Mouse (Mus musculus) midbrain, embryonic 11.5 days (tissue): Measurements from ENCODE around the gene Zfp784. TPM values are rescaled to one million over a fixed set of nuclear protein-coding genes. Genes with fewer than 3 reads are reported as not detected.

ENCODE experiments used
- ATAC-seq: fragments of 200-750 bp; cut with Nextera tagmentation; 2 replicates; pipeline ENCODE4 v1.8.0; 2017; ENCODE audit warnings: moderate TSS enrichment, moderate library complexity; ENCODE audit not compliant: low FRiP score
- DNase-seq: peaks from one replicate; pipeline ENCODE4 v3.0.0; 2015; ENCODE audit warnings: low spot score; ENCODE audit errors: missing footprints
- H3K27ac ChIP-seq: fragments of 300-500 bp; sonication (generic); 2 replicates; pipeline ENCODE4 v1.5.1; 2014; ENCODE audit warnings: low read depth, low read length
- H3K27me3 ChIP-seq: fragments of 300-500 bp; sonication (generic); 2 replicates; pipeline ENCODE4 v1.6.1; 2014; ENCODE audit warnings: mild to moderate bottlenecking, low read length, moderate library complexity, mixed read lengths; ENCODE audit not compliant: control insufficient read depth, insufficient read depth
- H3K36me3 ChIP-seq: fragments of 300-500 bp; sonication (generic); 2 replicates; pipeline ENCODE4 v1.6.1; 2014; ENCODE audit warnings: mild to moderate bottlenecking, low read length, moderate library complexity, mixed read lengths; ENCODE audit not compliant: control insufficient read depth, insufficient read depth
- H3K4me1 ChIP-seq: fragments of 300-500 bp; sonication (generic); 2 replicates; pipeline ENCODE4 v1.6.1; 2014; ENCODE audit warnings: low read length; ENCODE audit not compliant: control insufficient read depth, insufficient read depth
- H3K4me2 ChIP-seq: fragments of 300-500 bp; sonication (generic); 2 replicates; pipeline ENCODE4 v1.6.1; 2014; ENCODE audit warnings: mild to moderate bottlenecking, moderate library complexity
- H3K4me3 ChIP-seq: fragments of 300-500 bp; sonication (generic); 2 replicates; pipeline ENCODE4 v1.5.1; 2014; ENCODE audit warnings: low read depth, low read length
- H3K9ac ChIP-seq: fragments of 300-500 bp; sonication (generic); 2 replicates; pipeline ENCODE4 v1.6.1; 2014; ENCODE audit warnings: low read length
- H3K9me3 ChIP-seq: fragments of 300-500 bp; sonication (generic); 2 replicates; pipeline ENCODE4 v1.6.1; 2016; ENCODE audit warnings: low read length; ENCODE audit not compliant: control insufficient read depth
- WGBS: fragments of 180-500 bp; shearing (Covaris S2); extraction: QIAGEN DNeasy Blood & Tissue Kit; methylation state at CpG from one replicate; pipeline ENCODE4 v1.1.7; 2014; 5-methylcytosine and 5-hydroxymethylcytosine counted together
- polyA plus RNA-seq: library from polyadenylated mRNA; unstranded; fragments of >200 nt; fragmentation: Nextera tagmentation; extraction: Ambion mirVana; gene quantifications from 2 replicates; pipeline ENCODE4 v1.2.1, GENCODE M21; 2014

The Zfp784 gene
- polyA plus RNA-seq, 1 experiment from 2014 or later, result 3.3 TPM

GRCm38 (mm10) chr7:5060944-5061773 lies 22.9 kb upstream of the Zfp784 start:
- Histone ChIP-seq H3K27ac (peak overlapping the region; percentile 99), H3K4me1 (peaks cover 28% of the 10 kb centered on the region), H3K9ac (peak overlapping the region; percentile 93), H3K36me3 (peaks cover 2% of the 10 kb centered on the region; the same call in 1 of the 2 replicates), H3K4me3 (peak overlapping the region; percentile 80), H3K27me3 (peaks cover 26% of the 10 kb centered on the region), H3K9me3 (no peaks in the 10 kb centered on the region), H3K4me2 (peak overlapping the region; percentile 92)
- DNase-seq (peak; percentile 100), ATAC-seq (peak; percentile 87)
- under 1% methylated on average over 60 of the region's 60 CpGs for WGBS

- 4% methylated on average over 27 of the region's 27 CpGs for WGBS
- H3K4me3 ChIP-seq, result peak overlapping the region; percentile 80
- H3K9ac ChIP-seq, result peak overlapping the region; percentile 93
- peak overlapping the region; percentile 92 for H3K4me2 ChIP-seq
- no peaks in the 10 kb centered on the region for H3K9me3 ChIP-seq
- H3K27me3 ChIP-seq, result peaks cover 34% of the 10 kb centered on the region
- ATAC-seq (peak; percentile 2; the same call in 1 of the 2 replicates), DNase-seq (peak; percentile 94)
- H3K36me3 ChIP-seq, result no peaks in the 10 kb centered on the region
- peak overlapping the region; percentile 99 for H3K27ac ChIP-seq
- H3K4me1 ChIP-seq, result peaks cover 28% of the 10 kb centered on the region
Observed at GRCm38 (mm10) chr7:5060239-5060731, 22.0 kb upstream of the Zfp784 start.

- 93% methylated on average over 12 of the region's 12 CpGs for WGBS
- Histone ChIP-seq H3K27me3 (peaks cover 43% of the 10 kb centered on the region), H3K4me2 (no peak overlapping the region), H3K9me3 (no peaks in the 10 kb centered on the region), H3K9ac (no peak overlapping the region), H3K4me1 (peaks cover 27% of the 10 kb centered on the region), H3K4me3 (no peak overlapping the region), H3K36me3 (no peaks in the 10 kb centered on the region), H3K27ac (no peak overlapping the region)
- ATAC-seq (no peak), DNase-seq (no peak)
Observed at GRCm38 (mm10) chr7:5059421-5059820, 21.2 kb upstream of the Zfp784 start.

- Histone ChIP-seq H3K4me1 (peaks cover 22% of the 10 kb centered on the region), H3K27me3 (peaks cover 51% of the 10 kb centered on the region), H3K9ac (no peak overlapping the region), H3K4me2 (no peak overlapping the region), H3K4me3 (no peak overlapping the region), H3K36me3 (no peaks in the 10 kb centered on the region), H3K9me3 (no peaks in the 10 kb centered on the region), H3K27ac (no peak overlapping the region)
- ATAC-seq (no peak), DNase-seq (no peak)
- WGBS, result 84% methylated on average over 1 of the region's 1 CpGs
Observed at GRCm38 (mm10) chr7:5058631-5059030, 20.4 kb upstream of the Zfp784 start.

- Histone ChIP-seq H3K4me3 (no peak overlapping the region), H3K36me3 (no peaks in the 10 kb centered on the region), H3K4me2 (no peak overlapping the region; the same call in 1 of the 2 replicates), H3K4me1 (peaks cover 24% of the 10 kb centered on the region), H3K27ac (no peak overlapping the region), H3K27me3 (peaks cover 59% of the 10 kb centered on the region), H3K9me3 (no peaks in the 10 kb centered on the region), H3K9ac (no peak overlapping the region)
- DNase-seq, result no peak
- no peak for ATAC-seq
- WGBS, result 27% methylated on average over 11 of the region's 11 CpGs
Observed at GRCm38 (mm10) chr7:5057804-5058203, 19.6 kb upstream of the Zfp784 start.

GRCm38 (mm10) chr7:5057381-5057780 lies 19.1 kb upstream of the Zfp784 start:
- WGBS, result 40% methylated on average over 8 of the region's 8 CpGs
- Histone ChIP-seq H3K4me3 (peak overlapping the region; percentile 34; the same call in 1 of the 2 replicates), H3K4me1 (peaks cover 28% of the 10 kb centered on the region), H3K9ac (peak overlapping the region; percentile 60), H3K36me3 (no peaks in the 10 kb centered on the region), H3K27me3 (peaks cover 62% of the 10 kb centered on the region), H3K9me3 (no peaks in the 10 kb centered on the region), H3K4me2 (peak overlapping the region; percentile 58), H3K27ac (no peak overlapping the region)
- DNase-seq (no peak), ATAC-seq (no peak)

GRCm38 (mm10) chr7:5056651-5057263 lies 18.5 kb upstream of the Zfp784 start:
- no peak for ATAC-seq

GRCm38 (mm10) chr7:5053456-5054179 lies 15.4 kb upstream of the Zfp784 start:
- peak overlapping the region; percentile 54 for H3K9ac ChIP-seq
- no peaks in the 10 kb centered on the region for H3K9me3 ChIP-seq
- no peak for ATAC-seq
- H3K4me2 ChIP-seq, result peak overlapping the region; percentile 77
- peak overlapping the region; percentile 52 for H3K4me3 ChIP-seq
- H3K27ac ChIP-seq, result no peak overlapping the region
- H3K36me3 ChIP-seq, result no peaks in the 10 kb centered on the region
- peaks cover 60% of the 10 kb centered on the region for H3K27me3 ChIP-seq
- peaks cover 28% of the 10 kb centered on the region for H3K4me1 ChIP-seq
- DNase-seq, result peak; percentile 93
- 6% methylated on average over 32 of the region's 32 CpGs for WGBS

More at GRCm38 (mm10) chr7:5056651-5057263, 18.5 kb upstream of the Zfp784 start:
- H3K27me3 ChIP-seq, result peaks cover 62% of the 10 kb centered on the region
- H3K36me3 ChIP-seq, result no peaks in the 10 kb centered on the region
- H3K9ac ChIP-seq, result peak overlapping the region; percentile 60
- peak overlapping the region; percentile 34 for H3K4me3 ChIP-seq
- H3K27ac ChIP-seq, result no peak overlapping the region
- H3K9me3 ChIP-seq, result no peaks in the 10 kb centered on the region
- DNase-seq, result no peak
- peaks cover 34% of the 10 kb centered on the region for H3K4me1 ChIP-seq
- WGBS, result 2% methylated on average over 42 of the region's 55 CpGs
- peak overlapping the region; percentile 58 for H3K4me2 ChIP-seq
